Mouse (Mus musculus) macrophage (primary cell): ENCODE results near the gene Rusc2. TPM values are rescaled to one million over a fixed set of nuclear protein-coding genes. Genes with fewer than 3 reads are reported as not detected.

Source experiments
- H3K27ac ChIP-seq: fragments of 350-480 bp; formaldehyde crosslinking; 2 replicates; pipeline ENCODE4 v1.9.0; 2021
- H3K36me3 ChIP-seq: fragments of 350-480 bp; formaldehyde crosslinking; 2 replicates; pipeline ENCODE4 v1.9.0; 2021; ENCODE audit errors: inconsistent target
- H3K4me3 ChIP-seq: fragments of 350-480 bp; formaldehyde crosslinking; 2 replicates; pipeline ENCODE4 v1.9.0; 2021; ENCODE audit errors: inconsistent target
- H3K79me2 ChIP-seq: fragments of 350-480 bp; formaldehyde crosslinking; 2 replicates; pipeline ENCODE4 v1.9.0; 2021; ENCODE audit errors: inconsistent target
- WGBS: methylation state at CpG from one replicate; pipeline ENCODE4 v1.1.7; 2026; ENCODE audit warnings: inconsistent platforms; ENCODE audit not compliant: missing documents; 5-methylcytosine and 5-hydroxymethylcytosine counted together
- polyA plus RNA-seq: library from polyadenylated mRNA; stranded (reverse); fragments of 250-400 nt; gene quantifications from 3 replicates; pipeline ENCODE4 v1.2.4, GENCODE M21; 2018; ENCODE audit warnings: inconsistent platforms

The Rusc2 gene
- polyA plus RNA-seq, 1 experiment from 2014 or later: 22.3 TPM

DNA sequence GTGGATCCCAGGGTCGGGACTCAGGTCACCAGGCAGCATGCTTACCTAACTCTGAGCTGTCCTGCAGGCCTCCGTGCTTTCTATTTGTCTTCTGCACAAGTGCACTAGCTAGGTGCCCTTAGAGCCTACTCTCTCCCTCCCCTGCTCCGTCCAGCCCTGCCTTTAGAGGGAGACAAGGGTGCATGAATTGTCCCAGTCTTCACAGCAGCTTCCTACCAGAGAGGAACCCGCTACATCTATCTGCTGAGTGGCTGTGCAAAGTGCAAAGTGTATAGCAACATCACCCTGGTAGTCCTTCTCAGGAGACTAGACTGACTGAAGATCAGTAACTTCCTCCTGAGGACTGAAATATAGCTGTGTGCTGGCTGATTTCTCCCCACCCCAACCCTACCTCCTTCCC, 9.6 kb upstream of the Rusc2 start:
- H3K36me3 ChIP-seq: no peaks in the 10 kb centered on the region
- WGBS: 80% methylated on average over 4 of the region's 4 CpGs
- no peak overlapping the region for H3K4me3 ChIP-seq
- no peaks in the 10 kb centered on the region for H3K79me2 ChIP-seq
- H3K27ac ChIP-seq: no peak overlapping the region

DNA sequence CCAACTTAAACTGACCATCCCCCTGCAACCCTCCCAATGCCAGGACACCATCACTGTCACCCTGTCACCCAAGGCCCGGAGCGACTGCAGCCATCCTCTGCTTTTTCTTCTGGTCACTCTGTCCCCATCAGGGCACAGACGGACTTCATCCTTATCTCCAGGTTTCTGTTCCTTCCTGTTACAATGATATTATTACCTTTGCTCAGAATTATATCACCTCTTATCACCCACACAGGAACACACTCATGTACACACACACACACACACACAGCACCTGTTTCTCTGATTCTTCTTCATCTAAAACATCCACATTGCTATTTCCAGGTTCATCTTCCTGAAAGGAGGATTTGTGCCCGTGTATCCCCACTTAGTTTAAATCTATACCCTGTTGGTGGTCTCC, 7.5 kb upstream of the Rusc2 start:
- WGBS: 93% methylated on average over 4 of the region's 4 CpGs
- H3K36me3 ChIP-seq: no peaks in the 10 kb centered on the region
- no peak overlapping the region for H3K27ac ChIP-seq
- no peaks in the 10 kb centered on the region for H3K79me2 ChIP-seq
- H3K4me3 ChIP-seq: no peak overlapping the region

DNA sequence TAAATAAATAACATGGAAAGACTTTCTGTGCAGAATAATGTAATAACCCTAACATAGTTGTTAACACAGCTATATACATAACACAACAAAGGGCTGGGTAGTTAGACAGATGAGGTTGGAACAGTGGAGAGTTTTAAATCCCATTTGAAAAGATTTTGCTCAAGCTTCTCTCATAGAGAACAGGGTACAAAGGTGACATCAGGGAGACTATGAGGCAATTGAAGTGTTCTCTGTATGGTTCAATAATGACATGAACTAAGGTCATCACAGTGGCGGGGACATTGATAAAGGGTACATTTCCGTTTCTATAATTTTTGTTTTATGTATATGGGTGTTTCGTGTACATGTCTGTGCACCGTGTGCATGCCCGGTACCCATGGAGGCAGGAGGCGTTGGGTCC, 2.2 kb upstream of the Rusc2 start:
- 100% methylated on average over 6 of the region's 6 CpGs for WGBS
- no peak overlapping the region for H3K4me3 ChIP-seq
- H3K36me3 ChIP-seq: no peaks in the 10 kb centered on the region
- H3K27ac ChIP-seq: no peak overlapping the region
- peaks cover 33% of the 10 kb centered on the region for H3K79me2 ChIP-seq

DNA sequence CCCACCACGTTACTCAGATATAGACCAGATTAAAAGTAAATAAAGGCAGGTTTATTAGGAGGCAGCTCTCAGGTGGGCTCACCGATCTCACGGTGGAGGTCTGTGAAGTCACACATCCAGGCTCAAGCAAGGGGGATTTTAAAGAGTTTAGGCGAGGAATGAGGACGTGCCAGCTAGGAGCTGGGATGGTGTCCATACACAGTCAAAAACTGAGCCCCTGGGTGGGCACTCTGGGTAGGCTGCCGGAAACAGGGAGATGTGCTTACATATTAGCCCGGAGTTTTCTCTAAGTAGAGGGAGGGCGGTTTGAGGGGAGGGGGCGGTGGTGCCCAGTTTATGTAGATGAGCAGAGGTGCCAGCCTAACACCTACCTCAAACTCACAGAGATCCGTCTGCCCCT, 828 bp upstream of the Rusc2 start:
- H3K4me3 ChIP-seq: peak overlapping the region; percentile 68
- peaks cover 47% of the 10 kb centered on the region for H3K79me2 ChIP-seq
- WGBS: 50% methylated on average over 10 of the region's 10 CpGs
- H3K36me3 ChIP-seq: no peaks in the 10 kb centered on the region
- H3K27ac ChIP-seq: peak overlapping the region; percentile 85

DNA sequence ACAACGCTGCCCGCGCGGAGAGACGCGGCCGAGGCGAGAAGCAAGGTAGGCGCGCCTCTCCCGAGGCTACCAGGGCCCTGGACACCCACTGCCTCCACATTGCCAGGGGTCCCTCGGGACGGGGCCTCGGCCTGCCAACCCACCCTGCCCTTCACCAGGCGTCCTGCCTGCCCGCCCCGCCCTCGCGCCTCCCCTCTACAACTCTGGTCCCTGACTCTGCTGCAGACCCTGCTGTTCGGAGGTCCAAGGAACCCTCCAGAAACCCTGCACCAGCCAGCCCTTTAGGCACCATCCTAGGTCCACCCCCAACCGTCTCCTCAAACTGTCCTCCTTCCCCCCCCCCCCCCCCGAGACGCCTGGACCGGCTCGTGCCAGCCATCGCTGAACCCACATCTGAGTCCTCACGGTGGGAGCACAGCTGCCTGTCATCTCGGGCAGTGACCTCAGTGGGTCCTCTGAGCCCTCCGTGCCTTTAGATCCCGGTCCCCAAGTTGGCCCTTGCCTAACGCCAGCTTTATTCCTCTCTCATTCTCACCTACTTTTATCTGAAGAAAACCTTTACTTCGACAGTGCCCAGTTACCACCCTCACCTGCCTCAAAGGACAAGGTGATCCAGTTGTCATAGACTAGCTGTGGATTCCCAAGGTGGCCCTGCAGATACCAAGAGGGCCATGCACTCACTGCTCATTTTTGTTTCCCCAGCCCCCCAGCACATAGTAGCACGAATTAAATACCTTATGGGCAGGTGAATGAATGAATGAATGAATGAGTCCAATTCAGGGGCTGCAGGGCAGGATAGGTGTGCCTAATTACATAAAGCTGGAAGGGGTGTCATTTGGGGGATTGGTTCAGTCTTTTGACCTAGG, 609 bp downstream of the Rusc2 start:
- H3K4me3 ChIP-seq: peak overlapping the region; percentile 64
- H3K79me2 ChIP-seq: peaks cover 61% of the 10 kb centered on the region
- no peaks in the 10 kb centered on the region for H3K36me3 ChIP-seq
- WGBS: 8% methylated on average over 27 of the region's 33 CpGs
- H3K27ac ChIP-seq: peak overlapping the region; percentile 97

DNA sequence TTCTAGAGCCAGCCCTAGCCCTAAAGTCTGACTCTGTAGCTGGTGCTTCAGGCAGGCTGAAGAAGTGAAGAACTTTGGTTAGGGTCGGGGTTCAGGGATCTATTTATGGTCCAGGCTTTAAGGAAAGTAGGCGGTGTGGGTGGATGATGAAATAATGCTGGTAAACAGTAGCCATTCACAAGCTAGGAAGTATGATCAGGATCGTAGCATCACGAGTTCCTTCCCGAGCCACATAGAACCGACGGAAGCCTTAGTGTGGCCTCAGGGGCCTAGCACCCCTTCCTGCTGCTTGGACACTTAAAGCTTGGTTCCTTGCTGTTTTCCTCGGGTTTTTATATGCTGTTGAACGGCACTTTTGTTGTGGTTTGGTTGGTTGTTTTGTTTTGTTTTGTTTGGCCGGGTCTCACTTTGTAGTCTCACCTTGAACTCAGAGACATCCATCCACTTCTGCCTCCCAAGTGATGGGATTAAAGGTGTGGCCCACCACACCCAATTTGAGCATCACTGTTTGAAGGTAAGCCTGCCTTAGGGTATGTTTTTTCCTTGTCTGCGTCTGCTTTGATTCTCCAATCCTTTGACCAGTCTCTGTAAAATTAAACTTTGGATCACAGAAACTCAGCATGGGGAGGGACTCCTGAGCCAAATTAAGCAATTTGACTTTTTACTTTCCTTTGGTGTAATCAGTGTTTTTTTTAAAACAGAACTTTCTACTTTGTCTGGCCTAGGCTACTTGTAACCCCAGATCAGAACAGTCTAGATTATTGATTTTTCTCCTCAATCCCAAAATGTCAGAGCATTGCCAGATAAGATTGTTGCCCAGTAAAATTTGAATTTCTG, 1.7 kb downstream of the Rusc2 start:
- 0 out of 2 replicates have a peak, but pooled peaks cover 4% of the 10 kb centered on the region for H3K36me3 ChIP-seq
- peaks cover 72% of the 10 kb centered on the region for H3K79me2 ChIP-seq
- peak overlapping the region; percentile 64 for H3K4me3 ChIP-seq
- H3K27ac ChIP-seq: peak overlapping the region; percentile 97
- 32% methylated on average over 11 of the region's 11 CpGs for WGBS

DNA sequence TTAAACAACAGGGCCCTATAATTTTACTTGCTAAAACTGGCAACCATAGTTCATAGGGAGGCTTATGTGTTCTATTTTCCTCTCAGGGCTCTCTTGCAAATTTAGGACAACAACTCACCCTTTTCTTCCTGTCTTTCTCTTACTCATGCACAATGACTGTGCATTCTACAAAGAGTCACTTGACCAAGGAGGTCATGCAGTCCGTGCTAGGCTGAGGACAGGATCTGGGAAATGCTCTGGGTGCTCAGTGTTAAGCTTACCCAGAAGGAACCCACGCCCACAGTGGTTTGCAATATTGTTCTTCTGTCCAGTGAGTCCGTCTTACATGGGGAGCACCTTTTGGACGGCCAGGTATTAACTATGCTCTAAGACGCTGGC, 2.3 kb downstream of the Rusc2 start:
- Histone ChIP-seq H3K79me2 (peaks cover 78% of the 10 kb centered on the region), H3K4me3 (peak overlapping the region; percentile 64), H3K27ac (peak overlapping the region; percentile 97), H3K36me3 (0 out of 2 replicates have a peak, but pooled peaks cover 8% of the 10 kb centered on the region)
- WGBS: 57% methylated on average over 5 of the region's 5 CpGs

DNA sequence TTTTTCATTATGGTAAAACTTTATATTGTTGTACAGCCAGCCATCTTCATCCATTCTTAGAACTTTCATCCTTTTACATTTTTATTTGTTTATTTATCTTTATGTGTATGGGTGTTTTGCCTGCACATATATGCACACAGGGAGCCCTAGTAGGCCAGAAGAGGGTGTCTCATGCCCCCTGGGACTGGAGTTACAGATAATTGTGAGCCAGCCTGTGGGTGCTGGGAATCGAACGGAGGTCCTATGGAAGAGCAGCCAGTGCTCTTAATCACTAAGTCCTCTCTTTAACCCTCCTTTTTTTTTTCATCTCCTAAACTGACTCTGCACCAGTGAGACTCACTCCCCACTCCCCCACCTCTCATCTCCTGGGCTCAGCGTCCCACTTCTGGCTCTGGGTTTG, 2.8 kb downstream of the Rusc2 start:
- Histone ChIP-seq H3K79me2 (peaks cover 83% of the 10 kb centered on the region), H3K36me3 (0 out of 2 replicates have a peak, but pooled peaks cover 8% of the 10 kb centered on the region), H3K27ac (peak overlapping the region; percentile 97), H3K4me3 (peak overlapping the region; percentile 64)
- WGBS: 91% methylated on average over 3 of the region's 3 CpGs

DNA sequence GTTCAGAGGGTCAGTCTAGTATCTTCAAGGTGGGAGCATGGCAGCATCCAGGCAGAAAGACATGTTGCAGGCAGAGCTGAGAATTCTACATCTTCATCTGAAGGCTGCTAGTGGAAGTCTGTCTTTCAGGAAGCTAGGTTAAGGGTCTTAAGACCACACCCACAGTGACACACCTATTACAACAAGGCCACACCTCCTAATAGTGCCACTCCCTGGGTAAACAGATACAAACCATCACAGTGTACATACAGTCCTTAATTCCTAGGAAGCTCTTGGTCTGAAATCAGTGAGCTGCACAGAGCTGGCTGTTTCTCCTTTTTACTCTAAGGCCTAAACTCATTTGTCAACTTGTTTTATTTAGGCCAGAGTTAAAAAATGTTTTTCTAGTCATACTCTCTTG, 5.2 kb downstream of the Rusc2 start:
- Histone ChIP-seq H3K4me3 (no peak overlapping the region), H3K27ac (no peak overlapping the region), H3K79me2 (peaks cover 95% of the 10 kb centered on the region), H3K36me3 (0 out of 2 replicates have a peak, but pooled peaks cover 11% of the 10 kb centered on the region)

DNA sequence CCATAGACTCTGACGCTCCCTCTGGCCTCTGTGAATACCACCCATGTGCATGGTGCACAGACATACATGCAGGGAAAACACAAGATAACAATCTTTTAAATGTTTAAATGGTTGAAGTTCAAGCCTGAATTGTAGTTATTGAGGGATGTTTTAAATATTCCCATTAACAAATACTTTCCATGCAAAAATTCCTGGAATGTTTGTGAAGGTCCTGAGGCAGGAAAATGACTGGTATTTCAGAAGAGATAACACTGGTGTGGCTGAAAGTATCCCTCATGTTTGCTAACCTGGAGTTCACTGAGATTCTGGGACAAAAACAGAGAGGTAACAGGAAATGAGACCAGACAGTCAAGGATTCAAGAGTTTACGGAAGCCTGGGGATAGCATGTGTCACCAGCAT, 7.6 kb downstream of the Rusc2 start:
- 100% methylated on average over 2 of the region's 2 CpGs for WGBS
- H3K4me3 ChIP-seq: no peak overlapping the region
- no peak overlapping the region for H3K27ac ChIP-seq
- H3K36me3 ChIP-seq: 0 out of 2 replicates have a peak, but pooled peaks cover 15% of the 10 kb centered on the region
- peaks cover 100% of the 10 kb centered on the region for H3K79me2 ChIP-seq

DNA sequence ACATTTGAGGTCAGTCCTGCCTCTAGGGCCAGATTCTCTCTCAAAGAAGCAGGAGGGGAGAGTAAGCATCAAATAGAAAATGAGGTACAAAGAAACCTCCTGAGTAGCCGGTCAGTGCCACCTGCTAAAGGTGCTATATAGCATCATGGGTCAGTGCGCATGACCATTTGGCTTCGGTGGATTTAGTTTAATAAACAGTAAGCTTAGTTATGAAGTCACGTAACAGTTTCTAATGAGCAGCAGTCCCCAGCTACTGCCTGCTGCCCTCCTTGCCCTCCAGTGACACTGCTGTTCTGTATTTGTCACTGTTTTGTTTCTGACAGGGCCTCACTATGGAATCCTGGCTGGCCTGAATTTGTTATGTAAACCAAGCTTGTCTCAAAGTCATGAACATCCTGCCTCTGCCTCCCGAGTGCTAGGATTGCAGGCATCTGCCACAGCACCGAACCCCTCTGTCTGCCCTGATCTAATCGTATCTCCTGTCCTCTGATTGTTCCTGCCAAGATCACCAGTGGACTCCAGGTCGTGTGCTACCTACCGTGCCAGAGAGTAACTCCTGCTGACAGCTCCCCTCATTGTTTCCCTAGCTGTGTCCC, 8.2 kb downstream of the Rusc2 start:
- Histone ChIP-seq H3K27ac (no peak overlapping the region), H3K4me3 (no peak overlapping the region), H3K36me3 (0 out of 2 replicates have a peak, but pooled peaks cover 15% of the 10 kb centered on the region), H3K79me2 (peaks cover 100% of the 10 kb centered on the region)
- 85% methylated on average over 9 of the region's 9 CpGs for WGBS

DNA sequence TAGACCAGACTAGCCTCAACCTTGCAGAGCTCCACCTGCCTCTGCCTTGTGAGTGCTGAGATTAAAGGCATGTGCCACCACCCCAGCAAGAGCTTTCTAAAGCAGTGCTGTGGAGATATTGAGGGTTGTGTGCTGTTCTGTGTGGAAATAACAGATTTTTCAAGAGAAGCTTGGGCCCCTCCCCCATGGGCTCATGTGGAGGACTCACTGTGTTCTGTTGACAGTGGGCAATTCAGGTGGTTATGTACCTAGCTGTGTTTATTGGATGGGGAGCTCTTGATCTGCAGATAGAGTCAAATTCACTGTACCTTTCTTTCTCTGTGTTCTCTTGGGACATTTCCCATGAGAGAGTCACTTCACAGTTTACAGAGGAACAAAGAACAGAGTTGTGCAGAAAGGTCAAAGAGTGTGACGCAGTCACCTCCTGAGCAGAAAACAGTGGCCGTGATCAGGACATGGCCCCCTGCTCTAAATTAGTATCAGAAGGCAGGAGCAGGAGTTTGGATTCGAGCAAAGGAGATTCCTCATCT, 9.8 kb downstream of the Rusc2 start:
- peaks cover 100% of the 10 kb centered on the region for H3K79me2 ChIP-seq
- WGBS: 94% methylated on average over 3 of the region's 3 CpGs
- H3K4me3 ChIP-seq: no peak overlapping the region
- H3K36me3 ChIP-seq: 0 out of 2 replicates have a peak, but pooled peaks cover 15% of the 10 kb centered on the region
- H3K27ac ChIP-seq: no peak overlapping the region

DNA sequence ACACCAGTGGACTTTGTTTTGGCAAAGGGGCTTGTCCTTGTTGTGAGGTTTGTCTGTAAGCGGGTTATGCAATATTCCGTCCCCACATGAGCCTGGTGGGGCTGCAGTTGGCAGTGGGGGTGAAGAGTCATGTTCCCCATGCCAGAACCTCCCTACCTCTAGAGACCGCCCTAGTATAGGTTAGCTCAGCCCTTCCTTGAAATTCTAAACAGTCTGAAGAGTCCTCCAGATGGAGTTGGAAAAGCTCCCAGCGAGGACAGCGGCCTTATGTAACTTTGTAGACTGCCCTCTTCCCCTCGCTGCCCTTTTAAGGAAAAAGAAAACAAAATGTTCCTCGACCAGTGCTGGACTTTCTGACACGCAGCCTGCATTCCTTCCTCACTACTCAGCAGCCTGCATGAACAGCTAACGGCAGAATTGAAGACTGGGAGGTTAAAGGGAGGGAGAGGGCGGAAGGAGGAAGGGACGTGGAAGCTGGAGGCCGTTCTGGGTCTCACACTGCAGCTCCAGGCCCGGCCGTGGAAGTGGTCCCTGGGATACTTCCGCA, 12.6 kb downstream of the Rusc2 start:
- Histone ChIP-seq H3K36me3 (0 out of 2 replicates have a peak, but pooled peaks cover 7% of the 10 kb centered on the region), H3K79me2 (peaks cover 100% of the 10 kb centered on the region), H3K27ac (no peak overlapping the region), H3K4me3 (no peak overlapping the region)
- WGBS: 57% methylated on average over 15 of the region's 15 CpGs

DNA sequence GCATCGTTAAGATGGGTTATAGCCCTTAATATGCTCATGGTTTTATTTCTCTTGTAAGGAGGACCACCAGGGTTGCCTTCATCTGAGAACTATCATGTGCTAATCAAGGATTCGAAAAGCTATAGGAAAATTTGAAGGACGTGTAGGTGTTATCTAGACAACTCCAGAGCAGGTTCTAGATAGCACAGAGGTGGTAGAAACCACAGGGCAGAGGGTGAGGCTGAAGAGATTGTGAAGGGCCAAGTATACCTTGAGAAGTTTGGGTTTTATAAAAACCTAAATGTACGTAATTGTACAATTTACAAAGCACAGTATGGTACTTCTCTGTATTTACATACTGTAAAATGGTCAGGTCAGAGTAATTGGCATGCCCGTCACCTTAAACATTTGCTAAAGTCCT, 13.4 kb downstream of the Rusc2 start:
- WGBS: 91% methylated on average over 5 of the region's 5 CpGs
- no peak overlapping the region for H3K27ac ChIP-seq
- peaks cover 100% of the 10 kb centered on the region for H3K79me2 ChIP-seq
- 0 out of 2 replicates have a peak, but pooled peaks cover 7% of the 10 kb centered on the region for H3K36me3 ChIP-seq
- H3K4me3 ChIP-seq: no peak overlapping the region
